Mouse (Mus musculus) hindbrain, postnatal 0 days (tissue): ENCODE results near the gene Gm20403. TPM values are rescaled to one million over a fixed set of nuclear protein-coding genes. Genes with fewer than 3 reads are reported as not detected.

Experiments
- ATAC-seq: fragments of 200-750 bp; cut with Nextera tagmentation; 2 replicates; pipeline ENCODE4 v1.8.0; 2017; ENCODE audit warnings: mild to moderate bottlenecking, moderate TSS enrichment, moderate library complexity
- DNase-seq: peaks from one replicate; pipeline ENCODE4 v3.0.0-alpha.2; 2015; ENCODE audit warnings: low spot score
- H3K27ac ChIP-seq: fragments of 300-500 bp; sonication (generic); 2 replicates; pipeline ENCODE4 v1.5.1; 2014; ENCODE audit warnings: mild to moderate bottlenecking
- H3K27me3 ChIP-seq: fragments of 300-500 bp; sonication (generic); 2 replicates; pipeline ENCODE4 v1.6.1; 2014; ENCODE audit warnings: low read length, mixed read lengths; ENCODE audit not compliant: insufficient read depth
- H3K36me3 ChIP-seq: fragments of 300-500 bp; sonication (generic); 2 replicates; pipeline ENCODE4 v1.6.1; 2014; ENCODE audit warnings: low read length, mixed read lengths; ENCODE audit not compliant: insufficient read depth
- H3K4me1 ChIP-seq: fragments of 300-500 bp; sonication (generic); 2 replicates; pipeline ENCODE4 v1.6.1; 2014; ENCODE audit warnings: antibody characterized with exemption, low read length, mixed read lengths; ENCODE audit not compliant: insufficient read depth
- H3K4me2 ChIP-seq: fragments of 300-500 bp; sonication (generic); 2 replicates; pipeline ENCODE4 v1.6.1; 2014; ENCODE audit warnings: low read depth, mild to moderate bottlenecking, low read length, moderate library complexity, mixed read lengths
- H3K4me3 ChIP-seq: fragments of 300-500 bp; sonication (generic); 2 replicates; pipeline ENCODE4 v1.5.1; 2014; ENCODE audit warnings: low read length
- H3K9ac ChIP-seq: fragments of 300-500 bp; sonication (generic); replicated peaks from 2 replicates; pipeline ENCODE4 v1.6.1; 2014; ENCODE audit warnings: mild to moderate bottlenecking, low read length, moderate library complexity, mixed read lengths
- H3K9me3 ChIP-seq: fragments of 300-500 bp; sonication (generic); 2 replicates; pipeline ENCODE4 v1.6.1; 2016; ENCODE audit warnings: low read length, mixed read lengths
- CTCF ChIP-seq: IDR thresholded peaks from 2 replicates; pipeline ENCODE4 v1.5.1; 2016; ENCODE audit warnings: antibody characterized with exemption, control low read depth, low read depth
- WGBS: fragments of 180-500 bp; shearing (Covaris S2); extraction: QIAGEN DNeasy Blood & Tissue Kit; methylation state at CpG from one replicate; pipeline ENCODE4 v1.1.7; 2014; 5-methylcytosine and 5-hydroxymethylcytosine counted together
- polyA plus RNA-seq: library from polyadenylated mRNA; unstranded; fragments of >200 nt; fragmentation: Nextera tagmentation; extraction: Ambion mirVana; gene quantifications from 2 replicates; pipeline ENCODE4 v1.2.1, GENCODE M21; 2015
- total RNA-seq: library from RNA; depleted of rRNA; stranded (reverse); fragments of >200 nt; gene quantifications from 2 replicates; pipeline ENCODE4 v1.2.3, GENCODE M21; 2014

The Gm20403 gene
- total and polyA plus RNA-seq, 2 experiments from 2014 or later = not detected

DNA sequence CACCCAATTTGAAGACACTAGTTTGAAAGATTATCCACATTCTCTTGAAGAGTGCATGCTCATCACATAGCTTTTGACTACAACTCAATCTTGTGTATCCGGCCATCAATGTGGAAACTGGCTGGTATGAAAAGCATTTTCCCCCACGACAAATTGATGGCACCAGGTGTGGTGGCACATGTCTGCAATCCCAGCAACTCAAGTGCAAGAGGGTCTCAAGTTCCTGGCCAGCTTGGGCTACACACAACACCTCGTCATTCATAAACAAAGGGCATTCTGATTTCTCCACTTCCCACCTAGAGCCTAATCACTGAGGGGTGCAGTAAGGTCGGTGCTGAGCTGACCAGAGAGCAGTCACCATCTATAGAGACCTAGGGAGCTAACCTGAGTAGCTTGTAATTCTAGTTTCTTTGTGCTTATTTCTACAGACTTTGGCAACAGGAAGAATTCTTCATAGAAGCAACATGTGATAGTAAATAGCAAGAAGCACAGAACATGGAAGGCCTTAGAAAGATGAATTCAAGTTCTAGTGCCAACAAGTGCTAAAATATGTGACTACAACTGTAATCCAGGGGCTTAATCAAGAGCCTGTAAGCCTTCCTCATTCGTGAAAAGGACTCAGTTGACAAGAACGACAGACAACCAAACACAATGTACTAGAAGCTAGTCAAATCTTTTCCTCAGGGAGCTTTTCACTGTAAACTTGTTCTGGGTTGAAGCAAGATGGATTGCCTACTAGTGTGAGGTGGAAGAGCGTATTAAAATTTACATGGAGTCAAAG is 3.2 kb downstream of the Gm20403 start:
- whole genome bisulfite sequencing = 81% methylated on average over 7 of the region's 7 CpGs
- H3K27ac ChIP-seq = no peak overlapping the region
- TF ChIP-seq CTCF = no peak
- ATAC-seq = no peak
- no peaks in the 10 kb centered on the region for H3K27me3 ChIP-seq
- no peak for DNase-seq
- H3K9me3 ChIP-seq = no peaks in the 10 kb centered on the region
- no peak overlapping the region for H3K4me3 ChIP-seq
- H3K9ac ChIP-seq = no peak overlapping the region
- H3K4me2 ChIP-seq = no peak overlapping the region
- no peaks in the 10 kb centered on the region for H3K4me1 ChIP-seq
- H3K36me3 ChIP-seq = no peaks in the 10 kb centered on the region

DNA sequence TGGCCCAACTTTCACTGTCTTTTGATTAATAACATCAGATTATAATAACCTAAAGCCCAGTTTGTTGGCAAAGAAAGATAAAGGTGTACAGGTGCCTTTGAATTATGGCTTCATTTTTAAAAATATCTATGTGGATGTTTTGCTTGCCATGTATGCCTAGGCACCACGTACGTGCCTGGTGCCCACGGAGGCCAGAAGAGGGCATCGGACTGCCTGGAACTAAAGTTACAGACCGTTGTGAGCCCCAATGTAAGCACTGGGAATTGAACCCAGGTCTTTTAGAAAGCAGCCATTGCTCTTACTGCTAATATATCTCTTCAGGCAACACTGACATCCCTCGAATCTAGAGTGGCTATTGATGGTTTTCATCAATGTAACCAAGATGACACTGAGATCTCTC is 4.4 kb downstream of the Gm20403 start:
- H3K9ac ChIP-seq = no peak overlapping the region
- no peak overlapping the region for H3K4me3 ChIP-seq
- no peak for TF ChIP-seq CTCF
- H3K4me1 ChIP-seq = no peaks in the 10 kb centered on the region
- no peak overlapping the region for H3K4me2 ChIP-seq
- WGBS = 77% methylated on average over 6 of the region's 6 CpGs
- no peaks in the 10 kb centered on the region for H3K36me3 ChIP-seq
- H3K9me3 ChIP-seq = no peaks in the 10 kb centered on the region
- no peak overlapping the region for H3K27ac ChIP-seq
- H3K27me3 ChIP-seq = no peaks in the 10 kb centered on the region
- no peak for DNase-seq
- ATAC-seq = no peak

DNA sequence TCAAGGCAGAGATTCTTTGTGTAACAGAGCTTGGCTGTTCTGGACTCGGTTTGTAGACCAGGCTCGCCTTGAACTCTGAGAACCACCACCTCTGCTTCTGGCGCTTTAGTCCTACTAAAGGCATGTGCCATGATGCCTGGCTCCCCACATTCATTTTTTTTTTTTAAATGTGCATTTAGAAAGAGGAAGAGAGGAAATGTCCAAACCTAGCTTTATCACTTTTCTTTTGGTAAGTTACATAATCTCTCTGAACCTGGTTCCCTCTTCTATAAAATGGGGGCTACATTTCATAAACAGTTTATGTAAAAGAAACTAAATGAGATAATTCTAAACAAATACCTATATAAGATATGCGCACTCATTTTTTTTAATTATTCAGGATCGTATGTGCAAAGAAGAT is 5.4 kb downstream of the Gm20403 start:
- DNase-seq (no peak), ATAC-seq (no peak)
- Histone ChIP-seq H3K9ac (no peak overlapping the region), H3K9me3 (no peaks in the 10 kb centered on the region), H3K27ac (no peak overlapping the region), H3K4me3 (no peak overlapping the region), H3K4me1 (no peaks in the 10 kb centered on the region), H3K4me2 (no peak overlapping the region), H3K27me3 (no peaks in the 10 kb centered on the region), H3K36me3 (no peaks in the 10 kb centered on the region)
- no peak for TF ChIP-seq CTCF
- 86% methylated on average over 5 of the region's 5 CpGs for WGBS

DNA sequence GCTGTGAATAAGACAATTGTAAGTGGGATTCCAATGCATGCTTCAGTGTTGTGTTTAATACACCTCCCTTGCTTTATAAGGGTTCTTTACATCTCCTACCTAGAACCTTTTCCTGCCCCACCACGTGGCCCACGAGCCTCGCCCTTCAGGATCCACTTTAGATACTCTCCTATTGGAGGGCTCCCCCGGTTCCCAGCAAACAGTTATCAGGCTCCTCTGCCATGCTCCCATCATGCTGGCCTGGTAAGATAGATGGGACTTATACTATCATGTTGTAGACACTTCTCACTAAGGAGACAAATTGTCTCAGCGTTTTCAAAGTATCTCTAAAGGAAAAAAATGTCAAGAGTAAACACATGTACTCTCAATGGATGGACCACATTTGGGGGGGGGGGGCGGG is 5.8 kb downstream of the Gm20403 start:
- no peaks in the 10 kb centered on the region for H3K4me1 ChIP-seq
- no peaks in the 10 kb centered on the region for H3K27me3 ChIP-seq
- ATAC-seq = no peak
- H3K4me3 ChIP-seq = no peak overlapping the region
- H3K4me2 ChIP-seq = no peak overlapping the region
- WGBS = 86% methylated on average over 6 of the region's 6 CpGs
- H3K27ac ChIP-seq = no peak overlapping the region
- no peaks in the 10 kb centered on the region for H3K36me3 ChIP-seq
- no peak for DNase-seq
- H3K9me3 ChIP-seq = no peaks in the 10 kb centered on the region
- TF ChIP-seq CTCF = no peak
- H3K9ac ChIP-seq = no peak overlapping the region

DNA sequence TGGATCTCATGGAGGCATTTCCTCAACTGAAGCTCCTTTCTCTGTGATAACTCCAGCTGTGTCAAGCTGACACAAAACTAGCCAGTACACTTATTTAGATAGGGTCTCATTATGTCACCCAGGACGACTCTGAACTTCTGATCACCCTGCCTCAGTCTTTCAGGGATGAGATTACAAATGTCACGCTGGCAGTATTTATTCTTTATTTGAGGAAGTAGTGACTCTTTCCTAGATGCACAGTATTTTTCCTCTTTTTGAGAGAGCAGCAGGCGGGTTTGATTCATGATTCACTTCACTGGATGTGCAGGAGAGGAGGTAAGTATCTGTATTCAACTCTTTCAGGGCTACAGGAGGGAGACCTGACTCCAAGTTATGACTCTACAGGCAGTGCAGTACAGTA is 17.3 kb downstream of the Gm20403 start:
- ATAC-seq = no peak
- WGBS = 83% methylated on average over 3 of the region's 3 CpGs

GRCm38 (mm10) chr12:54965532-54966160 is 20.7 kb downstream of the Gm20403 start:
- H3K27ac ChIP-seq = no peak overlapping the region
- H3K9me3 ChIP-seq = no peaks in the 10 kb centered on the region
- H3K4me1 ChIP-seq = no peaks in the 10 kb centered on the region
- H3K9ac ChIP-seq = no peak overlapping the region
- H3K27me3 ChIP-seq = no peaks in the 10 kb centered on the region
- TF ChIP-seq CTCF = no peak
- H3K4me3 ChIP-seq = no peak overlapping the region
- WGBS = 94% methylated on average over 4 of the region's 4 CpGs
- DNase-seq (no peak), ATAC-seq (no peak)
- no peak overlapping the region for H3K4me2 ChIP-seq
- no peaks in the 10 kb centered on the region for H3K36me3 ChIP-seq

More for the DNA sequence above, 17.3 kb downstream of the Gm20403 start:
- H3K4me1 ChIP-seq = no peaks in the 10 kb centered on the region
- H3K9ac ChIP-seq = no peak overlapping the region
- no peaks in the 10 kb centered on the region for H3K36me3 ChIP-seq
- no peak overlapping the region for H3K27ac ChIP-seq
- DNase-seq = no peak
- no peak overlapping the region for H3K4me2 ChIP-seq
- H3K9me3 ChIP-seq = no peaks in the 10 kb centered on the region
- no peak overlapping the region for H3K4me3 ChIP-seq
- no peaks in the 10 kb centered on the region for H3K27me3 ChIP-seq
- no peak for TF ChIP-seq CTCF

DNA sequence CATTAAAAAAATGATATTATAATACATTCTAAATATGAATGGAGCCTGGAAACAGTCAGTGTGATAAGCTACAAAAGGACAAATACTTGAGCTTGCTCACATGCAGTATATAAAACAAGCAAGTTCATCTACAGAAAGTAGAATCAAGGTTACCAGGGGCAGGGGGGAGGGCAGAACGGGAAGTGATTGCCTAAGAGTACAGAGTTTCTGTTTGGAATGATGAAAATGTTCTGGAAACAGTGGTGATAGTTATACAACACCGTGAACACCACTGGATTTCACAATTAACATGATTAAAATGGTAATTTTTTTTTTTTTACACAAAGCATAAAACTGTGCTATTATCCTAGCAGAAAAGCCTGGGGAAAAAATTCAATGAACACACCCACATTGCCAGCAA is 26.8 kb downstream of the Gm20403 start:
- no peaks in the 10 kb centered on the region for H3K4me1 ChIP-seq
- H3K9me3 ChIP-seq = no peaks in the 10 kb centered on the region
- H3K4me3 ChIP-seq = no peak overlapping the region
- DNase-seq (no peak), ATAC-seq (no peak)
- H3K27ac ChIP-seq = no peak overlapping the region
- WGBS = 70% methylated on average over 2 of the region's 2 CpGs
- H3K9ac ChIP-seq = no peak overlapping the region
- no peaks in the 10 kb centered on the region for H3K36me3 ChIP-seq
- no peak overlapping the region for H3K4me2 ChIP-seq
- no peaks in the 10 kb centered on the region for H3K27me3 ChIP-seq
- no peak for TF ChIP-seq CTCF
